Mouse (Mus musculus): ENCODE measurements at regions not wholly inside any gene's neighbourhood (a gene's known extent, or its start where the extent isn't known, plus 50 kb on each side); places are given as distances from the start of the nearest gene placed in this dataset.

DNA sequence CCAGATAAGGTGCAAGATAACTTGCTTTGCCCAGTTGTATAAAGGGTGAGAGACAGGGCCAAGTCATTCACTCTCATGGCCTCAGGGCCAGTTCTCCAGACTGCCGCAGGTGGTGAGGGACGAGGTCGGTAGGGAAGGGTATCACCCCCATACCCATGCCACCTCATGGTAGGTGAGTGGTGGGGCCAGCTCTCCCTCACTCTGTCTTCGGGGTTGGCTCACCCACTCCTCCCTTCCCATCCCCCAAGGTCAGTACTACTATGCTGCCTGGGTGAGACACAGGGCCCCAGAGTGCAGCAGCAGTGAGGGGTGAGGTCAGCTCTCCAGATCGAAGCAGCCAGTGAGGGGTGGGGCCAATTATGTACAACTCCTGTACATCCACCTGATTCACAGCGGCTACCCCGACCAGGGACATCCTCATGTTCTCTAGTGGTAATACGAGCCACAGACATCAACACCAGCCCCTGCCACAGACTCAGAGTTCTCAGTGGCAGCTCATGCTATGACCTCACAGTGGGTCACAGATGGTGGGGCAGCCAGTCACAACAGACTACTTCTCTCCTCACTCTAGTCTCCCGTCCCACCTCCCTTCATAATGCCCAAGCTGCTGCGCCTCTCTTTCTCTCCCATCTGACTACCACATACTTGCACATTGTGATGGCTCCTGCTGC lies 138.5 kb upstream of the Tmpo start:
- DNase-seq (ENCODE audit: low read depth, low spot score), result no peak

DNA sequence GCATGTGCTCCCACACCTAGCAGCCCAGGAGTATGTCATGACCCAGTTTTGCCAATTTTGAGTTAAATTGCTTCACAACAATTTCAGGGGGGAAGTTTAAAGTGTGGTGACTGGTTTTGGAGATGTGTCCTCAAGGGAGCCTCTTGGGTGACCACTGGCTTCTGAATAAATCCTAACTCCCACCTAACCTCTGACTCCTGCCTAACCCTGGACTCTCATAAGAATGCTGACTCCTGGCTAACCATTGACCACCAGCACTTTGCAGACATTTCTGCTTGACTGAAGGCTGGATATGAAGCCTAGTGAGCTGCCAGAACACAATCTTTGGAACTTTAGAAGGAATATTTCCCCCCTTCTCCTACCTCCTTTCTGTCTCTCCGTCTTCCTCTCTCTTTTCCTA lies 133.3 kb upstream of the Tmpo start:
- DNase-seq (ENCODE audit: low read depth, low spot score), result no peak

GRCm38 (mm10) chr10:91313316-91313715 lies 132.2 kb upstream of the Tmpo start:
- no peak for DNase-seq (ENCODE audit: low read depth, low spot score)

- DNase-seq (ENCODE audit: low read depth, low spot score), result no peak
Observed at GRCm38 (mm10) chr10:91312913-91313312, 131.8 kb upstream of the Tmpo start.

- DNase-seq (ENCODE audit: low read depth, low spot score), result no peak
Observed at GRCm38 (mm10) chr10:91300067-91300466, 119.0 kb upstream of the Tmpo start.

DNA sequence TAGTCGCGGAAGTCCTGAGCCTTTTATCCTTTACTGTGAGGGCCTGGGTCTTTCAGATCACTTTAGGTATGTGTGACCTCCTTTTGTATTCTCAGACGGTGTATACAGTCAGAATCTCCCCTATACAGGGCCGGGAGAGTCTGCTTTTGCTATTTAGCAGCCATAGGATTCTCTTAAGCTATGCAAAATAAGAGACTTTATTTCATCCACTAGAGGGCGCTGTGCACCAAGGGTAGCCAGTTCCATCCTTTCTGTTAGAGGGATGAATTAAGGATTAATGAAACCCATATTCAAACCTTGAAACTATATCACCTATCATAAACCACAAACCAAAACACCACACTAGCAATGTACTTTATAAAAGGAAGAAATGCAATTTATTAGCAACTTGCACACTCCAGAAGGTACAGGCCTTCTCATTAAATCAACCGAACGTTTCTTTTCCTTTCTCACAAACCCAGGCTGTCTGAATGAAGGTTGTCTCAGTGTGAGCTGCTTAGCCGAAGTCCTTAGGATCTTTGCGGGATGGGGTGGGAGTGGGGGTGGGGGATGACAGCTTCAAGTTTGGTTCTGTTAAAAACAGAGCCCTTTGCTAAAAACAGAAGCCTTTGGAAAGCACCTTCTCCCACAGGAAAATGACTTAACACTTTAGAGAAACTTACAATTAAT lies 116.8 kb upstream of the Tmpo start:
- DNase-seq (ENCODE audit: low read depth, low spot score), result peak; percentile 60

GRCm38 (mm10) chr10:91295345-91295744 lies 114.2 kb upstream of the Tmpo start:
- no peak for DNase-seq (ENCODE audit: low read depth, low spot score)

GRCm38 (mm10) chr10:91293226-91293625 lies 112.1 kb upstream of the Tmpo start:
- no peak for DNase-seq (ENCODE audit: low read depth, low spot score)

GRCm38 (mm10) chr10:91284259-91284658 lies 103.1 kb upstream of the Tmpo start:
- peak; percentile 16 for DNase-seq (ENCODE audit: low read depth, low spot score)

- DNase-seq (ENCODE audit: low read depth, low spot score), result peak; percentile 91
Observed at GRCm38 (mm10) chr10:91270955-91271741, 90.0 kb upstream of the Tmpo start.

DNA sequence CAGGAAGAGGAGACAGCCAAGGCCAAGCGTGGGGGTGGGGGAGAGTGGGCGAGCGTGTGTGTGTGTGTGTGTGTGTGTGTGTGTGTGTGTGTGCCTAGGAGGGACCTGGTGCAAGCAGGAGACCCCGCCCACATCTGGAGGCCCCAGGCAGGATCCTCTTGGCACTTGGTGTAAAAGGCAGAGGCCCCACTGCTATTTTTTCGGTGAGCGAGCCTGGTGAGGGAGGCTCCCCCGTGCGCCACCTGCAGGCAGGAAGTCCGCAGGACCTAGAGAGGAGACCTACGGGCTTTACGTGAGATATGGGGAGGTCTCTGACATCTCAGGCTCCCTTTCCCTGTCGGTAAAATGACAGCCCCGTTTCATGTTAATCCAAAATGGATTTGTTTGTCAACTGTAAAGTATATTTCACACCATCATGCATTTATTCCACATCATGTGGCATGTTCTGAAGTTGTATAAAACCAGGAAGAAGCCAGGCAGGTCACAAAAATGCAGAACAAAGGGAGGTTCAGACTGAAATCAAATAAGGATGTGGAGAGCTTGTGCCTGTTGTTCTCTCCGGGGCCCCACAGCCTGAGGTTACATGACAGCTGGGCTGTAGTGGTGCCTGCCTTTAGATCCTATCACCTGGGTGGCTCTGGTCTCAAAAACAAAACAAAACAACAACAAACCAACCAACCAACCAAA lies 89.3 kb upstream of the Tmpo start:
- peak; percentile 94 for DNase-seq (ENCODE audit: low read depth, low spot score)

DNA sequence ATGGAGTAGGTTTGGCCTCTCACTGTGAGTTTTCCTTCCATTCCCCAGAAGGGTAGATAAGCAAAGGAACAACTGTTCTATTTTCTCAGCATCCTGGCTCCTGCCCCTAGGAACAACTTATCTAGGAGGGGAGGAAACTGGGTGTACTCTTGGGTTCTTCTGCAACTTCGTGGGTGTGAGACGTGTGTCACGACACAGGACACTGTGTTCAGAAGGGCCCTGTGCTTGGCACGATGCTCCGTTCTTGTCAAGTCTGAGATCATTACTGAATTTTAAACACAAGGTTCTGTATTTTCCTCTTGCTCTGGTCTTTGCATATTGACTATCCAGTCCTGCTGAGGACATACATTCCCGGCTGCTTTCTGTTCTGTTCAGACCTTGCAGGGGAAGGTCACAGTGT lies 86.8 kb upstream of the Tmpo start:
- DNase-seq (ENCODE audit: low read depth, low spot score), result no peak

DNA sequence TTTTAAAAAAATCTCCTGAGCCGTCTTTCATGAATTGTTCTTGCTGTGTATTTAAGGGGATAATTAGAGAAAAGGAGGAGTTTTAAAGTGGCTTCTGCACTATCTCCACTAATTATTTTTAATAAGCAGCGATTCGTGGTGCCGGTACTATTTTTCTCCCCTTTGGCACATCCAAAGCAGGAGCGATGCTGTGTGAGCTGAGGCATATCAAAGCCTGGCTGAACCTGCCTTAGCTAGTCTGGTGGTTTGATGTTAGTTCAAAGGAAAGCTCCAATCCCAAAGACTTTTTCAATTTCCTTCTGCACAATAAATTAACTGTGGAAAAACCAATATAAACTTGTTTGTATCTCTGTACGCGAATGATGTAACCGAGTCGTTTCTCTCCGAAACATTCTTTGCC lies 79.3 kb upstream of the Tmpo start:
- no peak for DNase-seq (ENCODE audit: low read depth, low spot score)

DNA sequence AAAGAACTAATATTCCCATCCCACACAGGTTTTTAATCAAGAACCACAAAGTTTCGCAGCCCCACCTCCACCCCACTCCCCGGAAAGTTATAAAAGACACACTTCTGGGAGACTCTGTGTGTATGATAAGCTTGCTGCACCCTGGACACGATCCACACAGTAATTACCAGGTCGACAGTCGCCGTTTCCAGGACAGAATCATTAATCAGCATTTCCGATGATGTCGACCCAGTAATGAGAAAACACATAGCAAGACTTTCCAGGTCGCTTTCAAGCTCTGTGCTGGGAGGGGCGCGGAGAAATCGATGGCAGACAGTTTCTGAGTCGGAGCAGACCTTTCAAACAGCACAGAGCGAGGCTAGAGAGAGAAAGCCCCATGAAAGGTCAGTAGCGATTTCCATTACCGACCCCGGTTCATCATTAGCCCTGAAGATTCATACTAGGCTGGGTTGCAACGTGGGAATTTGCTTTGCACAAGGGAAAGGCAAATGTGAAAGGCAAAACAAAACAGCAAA lies 68.6 kb upstream of the Tmpo start:
- DNase-seq (ENCODE audit: low read depth, low spot score), result no peak

DNA sequence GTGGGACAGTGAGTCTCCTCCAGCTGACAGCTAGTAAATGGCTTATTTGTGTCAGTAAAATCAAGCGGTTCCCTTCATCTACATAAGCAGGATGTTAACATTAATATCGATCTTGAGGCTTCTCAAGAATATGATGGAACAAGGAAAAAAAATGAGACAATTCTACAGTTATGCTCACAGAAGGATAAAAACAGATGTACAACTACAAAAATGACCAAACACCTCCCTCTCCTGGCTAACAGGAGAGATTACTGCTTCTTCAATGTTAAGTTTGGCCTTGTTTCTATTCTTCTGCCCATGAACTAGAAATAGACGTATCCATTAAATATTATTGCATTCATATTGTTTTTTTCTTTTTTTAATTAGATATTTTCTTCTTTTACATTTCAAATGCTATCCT lies 63.2 kb upstream of the Tmpo start:
- peak; percentile 22 for DNase-seq (ENCODE audit: low read depth, low spot score)

GRCm38 (mm10) chr10:91242491-91243046 lies 61.5 kb upstream of the Tmpo start:
- DNase-seq (ENCODE audit: low read depth, low spot score), result no peak

GRCm38 (mm10) chr10:91241611-91242005 lies 60.5 kb upstream of the Tmpo start:
- no peak for DNase-seq (ENCODE audit: low read depth, low spot score)

DNA sequence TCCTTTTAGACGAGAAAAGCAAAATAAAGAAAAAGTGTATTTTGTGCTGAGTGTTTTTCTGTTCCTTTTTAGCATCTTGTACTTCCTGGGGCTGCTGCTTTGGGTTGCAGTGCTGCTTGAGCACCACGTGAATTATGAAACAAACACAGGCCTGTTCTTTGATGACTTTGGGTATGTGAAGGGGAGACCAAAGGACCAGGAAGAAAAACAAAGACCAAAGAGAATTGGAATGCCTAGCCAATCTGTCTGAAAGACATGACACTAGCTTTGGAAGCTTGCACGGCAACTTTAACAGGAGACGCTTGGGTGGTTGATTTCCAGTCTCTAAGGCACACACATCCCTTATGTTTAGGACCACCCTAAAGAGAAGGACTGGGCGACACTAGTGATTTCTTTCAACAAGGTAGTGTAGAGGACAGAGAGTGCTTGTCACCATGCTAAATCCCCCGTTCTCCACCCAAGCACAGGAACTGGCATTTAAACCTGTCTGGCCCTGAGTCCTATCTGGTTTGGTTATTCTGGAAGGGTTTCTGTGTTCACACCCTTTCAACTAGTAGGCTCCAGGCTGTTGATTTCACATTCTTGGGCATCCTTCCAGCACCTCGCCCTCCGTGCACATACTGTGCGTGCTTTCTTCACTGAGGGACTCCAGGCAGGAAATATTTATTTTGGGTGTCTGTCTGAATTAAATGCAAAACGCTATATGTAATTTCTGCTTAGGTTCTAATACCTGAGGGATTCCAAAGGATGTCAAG lies 59.9 kb upstream of the Tmpo start:
- no peak for DNase-seq (ENCODE audit: low read depth, low spot score)

GRCm38 (mm10) chr10:91240320-91240719 lies 59.2 kb upstream of the Tmpo start:
- no peak for DNase-seq (ENCODE audit: low read depth, low spot score)

DNA sequence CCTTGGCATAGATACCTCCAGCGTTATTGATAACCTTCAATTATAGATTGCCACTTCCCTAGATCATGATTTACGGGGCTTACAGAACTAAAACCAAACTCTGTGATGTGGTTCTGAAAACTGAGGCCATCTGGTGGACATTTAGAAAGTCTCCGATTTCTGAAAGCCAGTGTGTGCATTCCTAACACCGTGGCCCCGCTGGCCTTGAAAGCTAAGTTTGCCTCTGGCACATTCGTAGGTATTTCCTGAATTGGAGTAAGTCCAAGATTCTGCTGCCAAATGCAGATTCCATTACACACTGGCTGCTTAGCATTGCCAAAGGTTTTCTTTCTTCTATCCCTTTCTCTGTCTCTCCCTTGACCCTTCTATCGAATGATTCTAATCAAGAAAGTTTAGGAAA lies 55.7 kb upstream of the Tmpo start:
- DNase-seq (ENCODE audit: low read depth, low spot score), result peak; percentile 23

GRCm38 (mm10) chr10:91234709-91235108 lies 53.6 kb upstream of the Tmpo start:
- no peak for DNase-seq (ENCODE audit: low read depth, low spot score)

All from CD4-positive, CD25-positive, alpha-beta regulatory T cell, adult 2 months (primary cell).